Mouse (Mus musculus): ENCODE data around the gene Cnot2. TPM values are rescaled to one million over a fixed set of nuclear protein-coding genes. Genes with fewer than 3 reads are reported as not detected.

The Cnot2 gene
- total RNA-seq (2023) = 10 to 100 TPM; 76.4 to 77.9 TPM

GRCm38 (mm10) chr10:116581369-116581718 lies at the start of gene Cnot2:
Gene Cnot2, minus strand, starts transcription at chr10:116581511.

GRCm38 (mm10) chr10:116473759-116474549 lies 107.4 kb downstream of the Cnot2 start, which contains the start of gene Kcnmb4:
Gene Kcnmb4, minus strand, starts transcription at chr10:116473878.

Other genes with a start within 250 kb of the Cnot2 start
- gene Kcnmb4, start 107.6 kb downstream of the Cnot2 start, total RNA-seq (2023) = not detected

Data from monocyte, adult 59 days (primary cell).